Mouse (Mus musculus): ENCODE measurements around the gene Inha. TPM values are rescaled to one million over a fixed set of nuclear protein-coding genes. Genes with fewer than 3 reads are reported as not detected.

Gene Inha
- polyA plus RNA-seq, 1 experiment from 2014 or later, result 3.8 TPM

DNA sequence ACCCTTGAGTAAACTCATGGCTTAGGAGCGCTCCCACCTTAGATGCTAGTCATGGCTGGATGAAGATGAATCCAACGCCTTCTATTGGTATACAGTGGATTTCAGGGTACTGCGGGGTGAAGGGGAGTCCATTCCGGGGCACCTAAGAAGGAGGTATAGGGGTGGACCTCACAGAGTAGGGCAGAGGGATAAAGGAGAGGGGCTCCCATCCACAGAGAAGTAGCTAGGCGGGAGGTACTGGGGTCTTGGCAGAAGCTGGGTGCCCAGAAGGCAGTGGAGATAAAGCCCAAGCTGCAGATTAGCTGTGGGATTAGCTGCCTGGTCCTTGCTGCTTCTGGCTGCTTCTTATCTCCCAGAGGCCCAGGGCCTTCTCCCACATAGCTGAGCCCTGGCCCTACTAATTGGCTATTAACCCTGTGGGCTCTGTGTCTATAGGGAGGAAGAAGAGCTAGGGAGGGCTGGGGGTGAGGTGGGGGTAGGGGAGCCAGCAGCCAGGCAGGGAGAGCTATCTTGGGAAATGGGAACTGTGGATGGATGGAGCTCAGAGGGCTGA is 43.1 kb upstream of the Inha start:
- 76% methylated on average over 5 of the region's 5 CpGs for WGBS
- Histone ChIP-seq H3K9ac (replicated peaks; ENCODE audit: low read depth) (no peak overlapping the region), H3K4me1 (ENCODE audit: insufficient read depth, low read depth, low read length) (no peaks in the 10 kb centered on the region), H3K27me3 (replicated peaks; ENCODE audit: insufficient read depth, low read length) (peaks cover 8% of the 10 kb centered on the region; the same call in 1 of the 2 replicates), H3K9me3 (ENCODE audit: low read length) (no peaks in the 10 kb centered on the region), H3K4me2 (replicated peaks; ENCODE audit: low read depth, low read length) (no peak overlapping the region), H3K27ac (ENCODE audit: low read length) (no peak overlapping the region), H3K4me3 (ENCODE audit: low read depth, low read length) (no peak overlapping the region), H3K36me3 (ENCODE audit: insufficient read depth, low read length) (no peaks in the 10 kb centered on the region)
- DNase-seq (ENCODE audit: low spot score), result no peak
- TF ChIP-seq CTCF (IDR thresholded peaks at IDR 0.05) (no peak), EP300 (IDR thresholded peaks at IDR 0.05) (no peak)
- ATAC-seq, result no peak

DNA sequence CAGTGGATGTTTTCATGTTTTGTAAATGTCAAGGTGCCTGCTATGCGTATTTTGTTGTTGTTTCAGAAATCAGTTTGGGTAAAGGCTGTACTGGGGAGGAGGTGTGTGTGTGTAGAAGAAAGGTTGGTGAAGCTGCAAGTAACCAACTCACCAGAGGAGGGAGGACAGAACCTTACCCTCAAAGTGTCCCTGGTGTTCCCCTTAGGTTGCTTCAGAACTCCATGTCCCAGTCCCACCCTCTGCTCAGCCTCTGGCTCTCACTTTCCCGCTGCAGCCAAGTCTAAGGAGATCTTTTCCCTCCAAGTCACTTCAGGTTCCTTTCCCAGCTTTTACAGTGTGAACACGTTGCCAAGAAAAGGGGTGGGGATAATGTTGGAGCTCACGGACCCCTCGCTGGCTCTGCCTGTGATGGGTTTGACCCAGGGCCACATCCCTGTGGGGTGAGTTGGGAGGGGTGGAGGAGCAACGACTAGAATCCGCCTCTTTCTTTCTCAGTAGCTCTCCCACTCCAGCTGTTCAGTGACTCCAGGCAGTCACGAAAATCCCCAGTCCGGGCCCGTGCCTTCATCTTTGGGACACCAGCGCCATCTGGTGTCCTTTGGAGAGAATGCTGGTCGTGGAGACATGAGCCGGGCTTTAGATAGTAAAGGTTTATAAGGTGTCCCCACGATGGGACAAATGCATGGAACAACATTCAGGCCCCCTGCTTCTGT is 39.5 kb upstream of the Inha start:
- H3K36me3 ChIP-seq (ENCODE audit: insufficient read depth, low read length), result no peaks in the 10 kb centered on the region
- peak; percentile 78 for ATAC-seq
- no peaks in the 10 kb centered on the region for H3K4me1 ChIP-seq (ENCODE audit: insufficient read depth, low read depth, low read length)
- H3K9ac ChIP-seq (replicated peaks; ENCODE audit: low read depth), result no peak overlapping the region
- peak; percentile 92 for TF ChIP-seq CTCF (IDR thresholded peaks at IDR 0.05)
- TF ChIP-seq EP300 (IDR thresholded peaks at IDR 0.05), result no peak
- DNase-seq (ENCODE audit: low spot score), result peak; percentile 89
- H3K9me3 ChIP-seq (ENCODE audit: low read length), result no peaks in the 10 kb centered on the region
- 6% methylated on average over 14 of the region's 14 CpGs for WGBS
- no peak overlapping the region for H3K27ac ChIP-seq (ENCODE audit: low read length)
- peaks cover 8% of the 10 kb centered on the region; the same call in 1 of the 2 replicates for H3K27me3 ChIP-seq (replicated peaks; ENCODE audit: insufficient read depth, low read length)
- no peak overlapping the region for H3K4me2 ChIP-seq (replicated peaks; ENCODE audit: low read depth, low read length)
- no peak overlapping the region for H3K4me3 ChIP-seq (ENCODE audit: low read depth, low read length)

DNA sequence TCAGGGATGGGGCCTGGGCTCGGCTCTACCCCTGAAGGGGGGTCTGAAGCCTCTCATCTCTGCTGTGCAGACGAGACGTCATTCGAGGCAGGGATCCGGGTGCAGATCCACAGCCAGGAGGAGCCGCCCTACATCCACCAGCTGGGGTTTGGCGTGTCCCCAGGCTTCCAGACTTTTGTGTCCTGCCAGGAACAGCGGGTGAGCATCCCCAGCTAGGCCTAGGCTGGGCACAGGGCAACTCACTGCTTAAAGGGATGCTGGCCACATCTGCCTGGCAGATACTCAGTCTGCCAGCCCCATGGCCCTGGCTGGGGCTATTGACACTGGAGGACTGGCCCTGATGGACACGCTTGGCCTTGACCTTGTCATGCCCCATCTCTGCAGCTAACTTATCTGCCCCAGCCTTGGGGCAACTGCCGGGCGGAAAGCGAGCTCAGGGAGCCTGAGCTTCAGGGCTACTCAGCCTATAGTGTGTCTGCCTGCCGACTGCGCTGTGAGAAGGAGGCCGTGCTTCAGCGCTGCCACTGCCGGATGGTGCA is 37.5 kb upstream of the Inha start:
- H3K4me1 ChIP-seq (ENCODE audit: insufficient read depth, low read depth, low read length), result no peaks in the 10 kb centered on the region
- DNase-seq (ENCODE audit: low spot score) (no peak), ATAC-seq (no peak)
- WGBS, result 69% methylated on average over 17 of the region's 17 CpGs
- H3K4me2 ChIP-seq (replicated peaks; ENCODE audit: low read depth, low read length), result no peak overlapping the region
- peaks cover 6% of the 10 kb centered on the region; the same call in 1 of the 2 replicates for H3K27me3 ChIP-seq (replicated peaks; ENCODE audit: insufficient read depth, low read length)
- H3K9ac ChIP-seq (replicated peaks; ENCODE audit: low read depth), result no peak overlapping the region
- H3K9me3 ChIP-seq (ENCODE audit: low read length), result no peaks in the 10 kb centered on the region
- TF ChIP-seq EP300 (IDR thresholded peaks at IDR 0.05), result no peak
- no peak for TF ChIP-seq CTCF (IDR thresholded peaks at IDR 0.05)
- H3K27ac ChIP-seq (ENCODE audit: low read length), result no peak overlapping the region
- peaks cover 7% of the 10 kb centered on the region; the same call in 1 of the 2 replicates for H3K36me3 ChIP-seq (ENCODE audit: insufficient read depth, low read length)
- no peak overlapping the region for H3K4me3 ChIP-seq (ENCODE audit: low read depth, low read length)

DNA sequence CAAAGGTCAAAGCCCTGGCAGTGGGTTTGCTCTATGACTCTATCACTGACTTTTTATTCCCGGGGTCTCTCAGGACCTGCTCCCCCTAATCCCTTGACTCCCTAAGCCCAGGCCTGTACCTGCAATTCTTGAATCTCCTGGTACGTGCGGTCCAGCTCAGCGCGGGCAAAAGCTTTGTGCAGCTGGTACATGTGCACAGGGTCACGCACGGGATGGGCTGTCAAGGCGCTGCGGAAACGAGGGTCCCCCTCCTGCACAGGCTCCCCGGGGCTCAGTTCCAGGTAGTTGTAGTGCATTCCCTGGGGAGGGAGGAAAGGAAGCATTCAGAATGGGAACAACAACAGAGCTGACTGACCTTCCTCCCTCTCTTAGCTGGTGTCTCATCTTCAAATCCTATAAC is 30.4 kb upstream of the Inha start:
- no peak overlapping the region for H3K4me2 ChIP-seq (replicated peaks; ENCODE audit: low read depth, low read length)

DNA sequence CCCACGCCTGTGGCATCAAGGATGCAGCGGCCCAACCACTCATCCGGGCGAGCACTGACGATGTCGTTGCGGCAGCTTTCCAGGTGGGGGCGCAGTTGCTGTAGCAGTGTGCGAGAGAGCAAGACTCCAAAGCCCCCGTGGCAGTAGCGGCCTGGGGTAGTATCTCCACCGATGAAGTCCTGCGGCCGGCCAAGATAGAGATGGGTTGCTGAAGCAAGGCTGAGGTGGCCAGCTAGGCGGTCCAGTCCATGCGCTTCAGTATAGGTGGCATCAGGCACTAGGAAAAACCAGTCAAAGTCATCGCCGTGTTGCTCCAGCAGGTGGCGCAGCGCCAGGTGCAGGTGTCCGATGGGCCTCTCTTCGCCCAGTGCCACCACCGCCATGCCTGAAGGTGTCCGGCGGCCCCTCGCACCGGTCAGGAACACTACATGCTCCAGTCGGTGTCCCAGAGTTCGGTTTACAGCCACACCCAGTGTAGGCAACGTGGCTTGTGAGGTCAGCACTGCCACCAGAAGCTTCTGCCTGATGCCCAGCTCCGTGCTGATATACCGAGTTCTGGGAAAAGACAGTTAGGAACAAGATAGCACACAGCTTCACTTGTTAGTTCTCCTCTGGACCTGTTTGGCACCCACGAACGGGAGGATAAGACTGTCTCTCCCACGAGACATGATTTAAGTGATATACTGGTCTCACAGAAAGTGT is 29.5 kb upstream of the Inha start:
- peaks cover 7% of the 10 kb centered on the region; the same call in 1 of the 2 replicates for H3K36me3 ChIP-seq (ENCODE audit: insufficient read depth, low read length)
- H3K4me2 ChIP-seq (replicated peaks; ENCODE audit: low read depth, low read length), result 0 out of 2 replicates have a peak overlapping the region, but pooled peaks have one; percentile 5
- peaks cover 14% of the 10 kb centered on the region; the same call in 1 of the 2 replicates for H3K27me3 ChIP-seq (replicated peaks; ENCODE audit: insufficient read depth, low read length)
- DNase-seq (ENCODE audit: low spot score), result peak; percentile 81
- H3K4me1 ChIP-seq (ENCODE audit: insufficient read depth, low read depth, low read length), result peaks cover 3% of the 10 kb centered on the region; the same call in 1 of the 2 replicates
- H3K9ac ChIP-seq (replicated peaks; ENCODE audit: low read depth), result no peak overlapping the region
- ATAC-seq, result no peak
- H3K27ac ChIP-seq (ENCODE audit: low read length), result no peak overlapping the region
- WGBS, result 13% methylated on average over 35 of the region's 35 CpGs
- no peak overlapping the region for H3K4me3 ChIP-seq (ENCODE audit: low read depth, low read length)
- TF ChIP-seq CTCF (IDR thresholded peaks at IDR 0.05) (peak; percentile 81), EP300 (IDR thresholded peaks at IDR 0.05) (no peak)
- no peaks in the 10 kb centered on the region for H3K9me3 ChIP-seq (ENCODE audit: low read length)

More for the DNA sequence above, 30.4 kb upstream of the Inha start:
- Histone ChIP-seq H3K9me3 (ENCODE audit: low read length) (no peaks in the 10 kb centered on the region), H3K27me3 (replicated peaks; ENCODE audit: insufficient read depth, low read length) (peaks cover 10% of the 10 kb centered on the region; the same call in 1 of the 2 replicates), H3K27ac (ENCODE audit: low read length) (no peak overlapping the region), H3K9ac (replicated peaks; ENCODE audit: low read depth) (no peak overlapping the region), H3K4me3 (ENCODE audit: low read depth, low read length) (no peak overlapping the region), H3K36me3 (ENCODE audit: insufficient read depth, low read length) (peaks cover 7% of the 10 kb centered on the region; the same call in 1 of the 2 replicates), H3K4me1 (ENCODE audit: insufficient read depth, low read depth, low read length) (peaks cover 3% of the 10 kb centered on the region; the same call in 1 of the 2 replicates)
- TF ChIP-seq CTCF (IDR thresholded peaks at IDR 0.05) (no peak), EP300 (IDR thresholded peaks at IDR 0.05) (no peak)
- no peak for DNase-seq (ENCODE audit: low spot score)
- 95% methylated on average over 11 of the region's 11 CpGs for WGBS
- no peak for ATAC-seq

DNA sequence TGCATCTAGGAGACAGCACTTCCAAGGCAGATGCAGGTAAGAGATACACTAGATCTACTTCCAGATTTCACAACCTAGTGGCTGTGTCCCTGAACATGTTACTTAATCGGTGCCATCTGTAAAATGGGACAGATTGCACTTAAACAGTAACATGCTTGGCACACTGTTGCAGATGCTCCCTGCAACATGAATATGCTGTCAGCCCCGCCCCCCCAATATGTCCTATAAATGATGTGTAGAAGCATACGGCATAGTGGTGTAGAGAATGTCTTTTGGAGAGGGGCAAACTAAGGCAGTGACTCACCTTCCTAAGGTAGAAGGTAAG is 28.9 kb upstream of the Inha start:
- Histone ChIP-seq H3K27ac (ENCODE audit: low read length) (no peak overlapping the region), H3K36me3 (ENCODE audit: insufficient read depth, low read length) (peaks cover 7% of the 10 kb centered on the region; the same call in 1 of the 2 replicates), H3K9ac (replicated peaks; ENCODE audit: low read depth) (no peak overlapping the region), H3K4me2 (replicated peaks; ENCODE audit: low read depth, low read length) (peak overlapping the region; percentile 85), H3K27me3 (replicated peaks; ENCODE audit: insufficient read depth, low read length) (peaks cover 18% of the 10 kb centered on the region; the same call in 1 of the 2 replicates), H3K9me3 (ENCODE audit: low read length) (no peaks in the 10 kb centered on the region), H3K4me3 (ENCODE audit: low read depth, low read length) (no peak overlapping the region), H3K4me1 (ENCODE audit: insufficient read depth, low read depth, low read length) (peaks cover 3% of the 10 kb centered on the region; the same call in 1 of the 2 replicates)
- TF ChIP-seq EP300 (IDR thresholded peaks at IDR 0.05) (no peak), CTCF (IDR thresholded peaks at IDR 0.05) (no peak)
- no peak for DNase-seq (ENCODE audit: low spot score)
- ATAC-seq, result no peak
- WGBS, result 35% methylated on average over 3 of the region's 3 CpGs
